Mouse (Mus musculus): ENCODE data around the gene Vps33b.

DNA sequence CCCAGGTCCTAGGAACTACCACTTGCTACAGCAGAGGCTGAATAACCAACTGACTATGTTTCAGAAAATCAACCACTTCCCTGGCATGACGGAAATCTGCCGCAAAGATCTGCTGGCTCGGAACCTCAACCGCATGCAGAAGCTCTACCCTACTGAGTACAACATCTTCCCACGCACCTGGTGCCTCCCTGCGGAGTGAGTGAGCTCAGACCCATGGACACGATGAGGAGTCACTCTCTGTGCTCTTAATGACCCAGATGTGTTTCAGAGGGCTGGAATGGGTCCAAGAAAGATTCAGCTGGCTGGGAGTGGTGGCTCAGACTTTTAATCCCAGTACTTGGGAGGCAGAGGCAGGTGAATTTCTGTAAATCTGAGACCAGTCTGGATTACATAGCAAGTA is 17.0 kb upstream of the Vps33b start:
- TF ChIP-seq CTCF (IDR thresholded peaks at IDR 0.05; ENCODE audit: insufficient read depth, low read depth, low read length) (no peak), POLR2A (IDR thresholded peaks at IDR 0.05; ENCODE audit: insufficient read depth, low read depth, low read length) (no peak)
